Mouse (Mus musculus): ENCODE data around the gene Med20. TPM values are rescaled to one million over a fixed set of nuclear protein-coding genes. Genes with fewer than 3 reads are reported as not detected.

The Med20 gene
- 10 to 100 TPM; 26.3 to 34.7 (median 27.2) TPM for total RNA-seq (2022)

GRCm38 (mm10) chr17:47610849-47611660 is at the start of gene Med20, which contains the start of the genes Bysl and Gm20517:
TSS of gene Med20 (plus strand) at chr17:47611582.
TSS of gene Bysl (minus strand) at chr17:47611492.
TSS of gene Gm20517 (plus strand) at chr17:47611589.
- peak; percentile 94 to 96 for DNase-seq (ENCODE audit: low spot score in 2 of 2)

GRCm38 (mm10) chr17:47562875-47563274 is 48.5 kb upstream of the Med20 start:
- no peak for DNase-seq (ENCODE audit: low spot score in 2 of 2)

- no peak for DNase-seq (ENCODE audit: low spot score in 2 of 2)
Observed at GRCm38 (mm10) chr17:47564612-47565011, 46.8 kb upstream of the Med20 start.

- no peak for DNase-seq (ENCODE audit: low spot score in 2 of 2)
Observed at GRCm38 (mm10) chr17:47566133-47566532, 45.2 kb upstream of the Med20 start.

- no peak for DNase-seq (ENCODE audit: low spot score in 2 of 2)
Observed at GRCm38 (mm10) chr17:47567271-47567670, 44.1 kb upstream of the Med20 start.

- DNase-seq (ENCODE audit: low spot score in 2 of 2): no peak
Observed at GRCm38 (mm10) chr17:47568389-47568788, 43.0 kb upstream of the Med20 start.

- DNase-seq (ENCODE audit: low spot score in 2 of 2): no peak
Observed at GRCm38 (mm10) chr17:47568951-47569527, 42.3 kb upstream of the Med20 start.

- DNase-seq (ENCODE audit: low spot score in 2 of 2): no peak
Observed at GRCm38 (mm10) chr17:47571621-47572020, 39.8 kb upstream of the Med20 start.

GRCm38 (mm10) chr17:47572436-47572835 is 38.9 kb upstream of the Med20 start:
- no peak for DNase-seq (ENCODE audit: low spot score in 2 of 2)

GRCm38 (mm10) chr17:47574028-47574427 is 37.4 kb upstream of the Med20 start:
- DNase-seq (ENCODE audit: low spot score in 2 of 2): no peak

GRCm38 (mm10) chr17:47574830-47575229 is 36.6 kb upstream of the Med20 start:
- DNase-seq (ENCODE audit: low spot score in 2 of 2): no peak

- DNase-seq (ENCODE audit: low spot score in 2 of 2): no peak
Observed at GRCm38 (mm10) chr17:47578655-47579054, 32.7 kb upstream of the Med20 start.

GRCm38 (mm10) chr17:47580962-47581361 is 30.4 kb upstream of the Med20 start:
- DNase-seq (ENCODE audit: low spot score in 2 of 2): no peak

GRCm38 (mm10) chr17:47588517-47588916 is 22.9 kb upstream of the Med20 start:
- DNase-seq (ENCODE audit: low spot score in 2 of 2): no peak

- DNase-seq (ENCODE audit: low spot score in 2 of 2): no peak
Observed at GRCm38 (mm10) chr17:47591073-47591472, 20.3 kb upstream of the Med20 start.

- peak; percentile 76 to 82 for DNase-seq (ENCODE audit: low spot score in 2 of 2)
Observed at GRCm38 (mm10) chr17:47593215-47593853, 18.0 kb upstream of the Med20 start.

- no peak for DNase-seq (ENCODE audit: low spot score in 2 of 2)
Observed at GRCm38 (mm10) chr17:47593854-47594182, 17.6 kb upstream of the Med20 start.

GRCm38 (mm10) chr17:47594183-47594968 is 17.0 kb upstream of the Med20 start:
- no peak for DNase-seq (ENCODE audit: low spot score in 2 of 2)

GRCm38 (mm10) chr17:47594969-47595247 is 16.5 kb upstream of the Med20 start:
- no peak for DNase-seq (ENCODE audit: low spot score in 2 of 2)

- DNase-seq (ENCODE audit: low spot score in 2 of 2): no peak
Observed at GRCm38 (mm10) chr17:47595248-47596161, 15.9 kb upstream of the Med20 start.

All from left cerebral cortex, adult 8-10 months (tissue).